ENCODE assay signal across 8 mouse cellular contexts in the genomic region with DNA sequence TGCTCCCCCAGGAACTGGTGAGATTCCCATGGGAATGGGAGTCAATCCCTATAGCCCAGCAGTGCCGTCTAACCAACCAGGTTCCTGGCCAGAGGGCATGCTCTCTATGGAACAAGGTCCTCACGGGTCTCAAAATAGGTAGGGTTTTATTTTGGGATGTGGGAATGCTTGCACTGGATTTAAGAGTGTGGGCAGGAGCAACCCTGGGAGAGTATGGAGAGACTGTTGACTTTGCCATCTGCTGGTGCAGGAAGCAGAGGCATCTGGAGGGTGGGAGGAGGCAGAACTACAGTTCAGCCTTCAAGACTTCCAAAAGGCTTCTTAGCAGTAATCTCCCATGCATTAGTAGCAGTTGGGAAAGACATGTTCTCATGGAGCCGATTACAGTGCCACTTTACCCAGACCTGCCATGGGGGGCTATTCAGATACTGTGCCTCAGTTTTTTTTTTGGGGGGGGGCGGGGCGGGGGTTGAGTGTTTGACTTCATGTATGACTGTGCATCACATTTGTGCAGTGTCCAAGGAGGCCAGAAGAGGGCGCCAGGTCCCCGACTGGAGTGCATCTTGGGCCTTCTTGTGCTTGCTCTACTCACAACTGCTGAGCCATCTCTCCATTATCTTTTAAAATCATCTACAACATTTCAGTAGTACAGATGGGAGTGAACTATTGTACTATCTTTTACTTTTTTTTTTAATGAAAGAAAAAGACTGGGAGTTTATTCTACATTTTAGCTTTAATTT.
DNase-seq lines count a peak whose midpoint lies in the region; ATAC-seq and TF ChIP-seq lines count a peak whose summit lies in the region.

No protein-coding gene starts in this region.

- WGBS in lung, adult 2 months, result 79% methylated on average over 7 of the region's 7 CpGs

- H3K4me3 ChIP-seq in lung, adult 2 months (replicated peaks; ENCODE audit: extremely low read depth, low read depth, low read length), result no peak overlapping the region
- no peak overlapping the region for H3K4me3 ChIP-seq in bone marrow macrophage, adult 2 months (ENCODE audit: insufficient read depth, low read length)
- H3K4me3 ChIP-seq in left cerebral cortex, adult 2 months, result no peak overlapping the region

- intact Hi-C loops in left cerebral cortex, adult 2 months (cut with DNase I), result no loop called here

- TF ChIP-seq POLR2A in lung, adult 2 months (IDR thresholded peaks at IDR 0.05; ENCODE audit: borderline replicate concordance, extremely low read depth, low read depth, low read length), result no peak
- no peak for TF ChIP-seq POLR2A in bone marrow macrophage, adult 2 months (IDR thresholded peaks at IDR 0.05; ENCODE audit: borderline replicate concordance, low read depth, low read length)

- ATAC-seq in erythroblast, adult 5-6 weeks (replicated peaks; ENCODE audit: low FRiP score, poor library complexity, severe bottlenecking), result no peak; the same call in 1 of the 2 replicates

- DNase-seq in embryo, embryonic 10.5 days (ENCODE audit: low spot score), result peak; percentile 65
- no peak for DNase-seq in embryo, embryonic 9.5 days (ENCODE audit: extremely low spot score)
- DNase-seq in lung, adult 2 months, result no peak
- DNase-seq in lung, postnatal 25 days (ENCODE audit: low spot score), result no peak
- peak in 1 of 2 experiments; percentile 62 for DNase-seq in left cerebral cortex, adult 2 months (ENCODE audit: extremely low spot score in 1 of 2, low spot score in 2 of 2)
- peak; percentile 76 to 84 for DNase-seq in right cerebral cortex, adult 2 months (ENCODE audit: low spot score in 2 of 2)

- no peak overlapping the region for H3K27ac ChIP-seq in bone marrow macrophage, adult 2 months (ENCODE audit: insufficient read depth, low read depth, low read length)
- peak overlapping the region; percentile 71 for H3K27ac ChIP-seq in left cerebral cortex, adult 2 months

- H3K4me1 ChIP-seq in lung, adult 2 months (ENCODE audit: control insufficient read depth, insufficient read depth, low read length), result no peaks in the 10 kb centered on the region
- H3K4me1 ChIP-seq in bone marrow macrophage, adult 2 months (ENCODE audit: control insufficient read depth, insufficient read depth, low read length), result no peaks in the 10 kb centered on the region

- TF ChIP-seq CTCF in lung, adult 2 months (IDR thresholded peaks at IDR 0.05; ENCODE audit: insufficient read depth, low read length), result peak; percentile 50
- TF ChIP-seq CTCF in bone marrow macrophage, adult 2 months (IDR thresholded peaks at IDR 0.05; ENCODE audit: low read depth, low read length), result peak; percentile 60
- TF ChIP-seq CTCF in left cerebral cortex, adult 2 months (IDR thresholded peaks at IDR 0.05), result peak; percentile 46

Comparison
In these comparisons a context has a peak if more than half of its experiments do, and no peak if none do; other contexts are left out.
1. DNase-seq: peak in embryo, embryonic 10.5 days (single experiment) and right cerebral cortex, adult 2 months (2 of 2); none in embryo, embryonic 9.5 days (single experiment), lung, adult 2 months (single experiment) and lung, postnatal 25 days (single experiment).
2. Peak in every context shown above with its lines, with median percentiles within 50 percentile points of each other: CTCF ChIP-seq.